Mouse (Mus musculus): ENCODE measurements around the gene Alg9. TPM values are rescaled to one million over a fixed set of nuclear protein-coding genes. Genes with fewer than 3 reads are reported as not detected.

Alg9 gene
- polyA plus RNA-seq, 1 experiment, result 18.0 TPM

DNA sequence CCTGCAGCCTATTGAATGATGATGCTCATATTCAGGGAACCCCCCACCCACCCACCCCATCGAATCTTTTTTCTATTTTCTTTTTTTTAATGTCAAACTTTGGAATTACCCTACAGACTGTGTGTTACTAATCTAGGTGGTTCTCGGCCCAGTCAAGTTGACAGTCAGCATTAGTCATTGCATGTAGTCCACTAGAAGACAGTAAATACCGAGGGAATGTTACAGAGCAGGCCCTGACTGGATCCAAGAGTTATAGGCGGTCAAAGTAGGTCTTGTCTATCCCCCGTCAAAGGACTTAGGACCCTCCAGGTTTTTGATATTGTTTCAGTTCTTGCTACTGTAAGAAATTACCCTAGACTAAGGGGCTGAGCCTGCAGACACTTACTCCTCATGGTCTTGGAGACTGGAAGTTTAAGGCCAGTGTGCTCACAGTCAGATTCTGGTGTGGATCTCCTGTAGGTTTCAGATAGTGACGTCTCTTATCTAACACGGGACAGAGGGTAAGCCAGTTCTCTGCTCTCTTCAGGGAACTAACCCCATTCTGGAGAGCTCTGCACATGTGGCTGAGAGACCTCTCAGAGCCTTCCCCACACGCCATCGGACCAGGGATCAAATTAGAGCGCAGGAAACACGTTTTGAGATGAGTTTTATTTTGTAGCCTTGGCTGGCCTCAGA, 49.1 kb downstream of the Alg9 start:
- TF ChIP-seq GATA1 (IDR thresholded peaks at IDR 0.05; ENCODE audit: low read length), result no peak

GRCm38 (mm10) chr9:50831514-50831913, 56.7 kb downstream of the Alg9 start:
- TF ChIP-seq GATA1 (IDR thresholded peaks at IDR 0.05; ENCODE audit: low read length), result no peak

DNA sequence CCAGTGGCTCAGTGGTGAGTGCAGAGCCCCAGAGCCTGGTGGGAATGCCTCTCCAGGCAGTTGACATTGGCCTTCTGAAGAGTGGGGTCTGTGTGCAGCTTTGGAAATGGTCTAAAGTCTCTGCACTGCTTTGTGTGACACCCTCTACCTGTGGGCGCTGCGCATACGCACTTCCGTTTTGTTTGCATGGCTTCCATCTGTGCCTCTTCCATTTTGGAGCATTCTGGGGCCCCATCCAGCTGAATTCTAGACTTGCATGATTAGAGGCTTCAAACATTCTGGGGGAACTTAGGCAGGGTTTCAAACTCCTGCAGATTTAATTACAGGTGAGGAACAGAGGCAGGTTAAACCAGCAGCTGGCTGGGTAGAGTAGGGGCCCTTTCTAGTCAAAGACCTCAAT, 57.3 kb downstream of the Alg9 start:
- no peak for TF ChIP-seq GATA1 (IDR thresholded peaks at IDR 0.05; ENCODE audit: low read length)

- TF ChIP-seq GATA1 (IDR thresholded peaks at IDR 0.05; ENCODE audit: low read length), result no peak
Measured at GRCm38 (mm10) chr9:50833786-50834185, 59.0 kb downstream of the Alg9 start.

GRCm38 (mm10) chr9:50835068-50835705, 60.4 kb downstream of the Alg9 start:
- no peak for TF ChIP-seq GATA1 (IDR thresholded peaks at IDR 0.05; ENCODE audit: low read length)

GRCm38 (mm10) chr9:50836097-50836496, 61.3 kb downstream of the Alg9 start:
- no peak for TF ChIP-seq GATA1 (IDR thresholded peaks at IDR 0.05; ENCODE audit: low read length)

DNA sequence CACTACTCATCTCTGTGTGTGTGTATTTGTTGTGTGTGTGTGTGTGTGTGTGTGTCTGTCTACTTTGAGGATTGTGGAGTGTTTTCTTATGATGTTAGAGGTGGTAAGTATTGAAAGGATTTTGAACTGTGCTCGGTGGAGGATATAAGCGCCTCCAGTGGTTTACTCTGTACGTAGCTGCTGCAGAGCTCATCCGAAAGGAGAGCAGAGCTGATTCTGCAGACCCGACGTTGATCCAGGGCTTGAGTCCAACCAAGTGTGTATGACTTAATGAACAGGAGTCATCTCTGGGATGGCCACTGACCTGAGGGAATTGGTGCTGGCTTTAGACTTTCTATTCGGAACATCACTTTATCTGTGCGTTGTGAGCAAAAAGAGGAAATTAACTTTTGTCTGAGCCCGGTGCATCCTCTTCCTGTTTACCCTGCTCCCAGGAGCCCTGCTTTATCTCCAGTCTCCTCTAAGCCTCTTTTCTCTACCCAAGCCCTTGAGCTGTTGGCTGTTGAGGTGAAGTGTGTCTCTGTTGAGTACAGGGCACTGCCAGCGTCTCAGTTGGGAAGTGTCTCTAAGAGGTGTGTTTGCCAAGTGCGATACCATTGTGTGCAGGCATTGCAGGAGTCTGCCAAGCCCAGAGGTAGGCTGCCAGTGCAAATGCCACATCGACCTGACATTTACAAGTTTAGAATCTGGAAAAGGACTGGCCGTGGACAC, 66.4 kb downstream of the Alg9 start:
- no peak for TF ChIP-seq GATA1 (IDR thresholded peaks at IDR 0.05; ENCODE audit: low read length)

- TF ChIP-seq GATA1 (IDR thresholded peaks at IDR 0.05; ENCODE audit: low read length), result no peak
Measured at GRCm38 (mm10) chr9:50845081-50845480, 70.3 kb downstream of the Alg9 start, which contains the start of gene Ppp2r1b. TSS of gene Ppp2r1b (plus strand) at chr9:50845301.

DNA sequence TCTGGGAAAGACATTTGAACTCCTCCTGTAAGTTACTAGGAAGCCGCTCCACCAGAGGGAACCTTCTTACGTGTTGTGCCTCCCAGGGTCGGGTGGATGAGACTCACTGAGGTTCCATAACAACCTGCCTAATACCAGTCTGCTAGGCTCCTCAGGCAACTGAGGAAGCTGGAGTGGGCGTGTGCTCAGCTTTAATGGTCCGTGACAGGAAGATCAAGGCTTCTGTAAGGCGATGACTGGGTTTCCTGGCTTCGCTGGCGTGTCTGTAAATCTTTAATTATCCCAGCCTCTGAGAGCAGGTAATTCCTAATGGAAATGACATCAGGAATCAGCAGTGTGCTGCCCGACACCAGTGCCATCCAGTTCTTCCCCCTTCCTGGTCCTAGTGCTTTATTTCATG, 70.7 kb downstream of the Alg9 start:
- no peak for TF ChIP-seq GATA1 (IDR thresholded peaks at IDR 0.05; ENCODE audit: low read length)

- no peak for TF ChIP-seq GATA1 (IDR thresholded peaks at IDR 0.05; ENCODE audit: low read length)
Measured at GRCm38 (mm10) chr9:50847133-50847532, 72.3 kb downstream of the Alg9 start.

DNA sequence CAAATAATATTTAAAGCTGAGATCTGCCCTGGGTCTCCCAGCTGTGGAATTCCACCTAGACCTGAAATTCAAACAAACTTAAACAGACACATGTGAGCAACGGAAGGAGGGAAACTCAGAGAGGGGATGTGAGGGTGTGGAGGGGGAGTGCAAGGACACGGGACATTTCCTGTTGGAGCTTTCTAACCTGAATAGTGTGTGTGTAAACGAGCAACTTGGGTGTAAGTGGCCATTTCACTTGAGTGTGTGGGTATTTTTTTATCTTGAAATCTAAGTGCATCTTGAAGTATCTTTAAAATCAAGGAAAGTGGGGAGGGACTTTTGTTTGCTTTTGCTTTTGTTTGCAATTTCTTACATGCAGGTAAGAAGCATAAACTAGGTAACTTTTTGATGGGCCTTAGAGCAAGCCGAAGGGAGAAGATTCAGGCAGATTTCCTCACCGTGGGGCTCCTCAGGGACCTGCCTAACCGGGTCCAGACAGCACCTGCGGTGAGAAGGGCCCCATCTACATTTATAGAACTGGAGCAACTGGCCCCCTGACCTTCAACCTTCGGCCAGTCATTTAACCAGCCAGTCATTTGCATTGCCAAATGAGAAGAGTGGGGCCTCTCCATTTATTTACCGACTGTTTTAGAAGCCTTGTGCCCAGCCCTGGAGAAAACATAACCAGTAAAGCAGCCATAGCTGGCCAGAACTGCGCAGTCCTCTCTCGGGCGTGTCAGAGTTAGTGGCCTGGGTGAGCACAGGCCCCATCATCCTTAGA, 73.0 kb downstream of the Alg9 start:
- no peak for TF ChIP-seq GATA1 (IDR thresholded peaks at IDR 0.05; ENCODE audit: low read length)

- TF ChIP-seq GATA1 (IDR thresholded peaks at IDR 0.05; ENCODE audit: low read length), result no peak
Measured at GRCm38 (mm10) chr9:50848821-50849220, 74.0 kb downstream of the Alg9 start.

DNA sequence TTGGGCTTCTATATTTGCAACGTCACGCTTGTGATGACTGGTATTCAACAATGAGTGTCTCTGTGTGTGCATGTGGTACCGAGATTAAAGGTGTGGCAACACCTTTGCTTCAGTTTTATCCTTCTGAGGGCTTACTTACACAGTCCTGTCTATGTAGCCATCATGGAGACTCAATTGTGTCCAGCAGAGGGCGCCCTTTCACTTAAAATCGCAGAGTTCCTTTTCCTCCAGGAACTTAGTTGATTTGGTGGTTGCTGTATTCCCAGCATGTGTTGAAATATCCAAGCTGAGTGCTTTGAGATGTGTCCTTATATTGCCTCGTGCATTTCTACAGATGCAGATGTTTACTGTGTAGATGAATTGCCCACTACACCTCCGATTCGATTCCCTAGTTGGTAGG, 74.4 kb downstream of the Alg9 start:
- TF ChIP-seq GATA1 (IDR thresholded peaks at IDR 0.05; ENCODE audit: low read length), result no peak

GRCm38 (mm10) chr9:50849755-50850154, 74.9 kb downstream of the Alg9 start:
- TF ChIP-seq GATA1 (IDR thresholded peaks at IDR 0.05; ENCODE audit: low read length), result no peak

DNA sequence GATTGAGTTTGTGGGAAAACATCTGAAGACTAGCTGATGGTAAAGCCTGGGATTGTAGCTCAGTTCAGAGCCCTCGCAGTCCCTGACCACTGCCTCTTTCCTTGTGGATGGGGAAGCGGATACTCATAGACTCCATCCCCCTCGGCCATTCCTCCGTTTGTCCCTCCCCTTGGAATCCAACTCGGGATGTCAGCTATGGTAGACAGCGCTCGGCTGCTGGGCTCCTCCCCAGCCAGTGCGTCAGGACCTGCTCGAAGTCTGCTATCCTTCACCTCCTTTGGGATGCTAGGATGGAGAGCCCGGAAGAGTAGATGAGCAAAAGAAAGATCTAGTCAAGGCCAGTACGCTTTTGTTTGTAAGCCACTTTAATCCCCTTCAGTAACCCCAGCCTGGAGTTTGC, 75.5 kb downstream of the Alg9 start:
- TF ChIP-seq GATA1 (IDR thresholded peaks at IDR 0.05; ENCODE audit: low read length), result no peak

DNA sequence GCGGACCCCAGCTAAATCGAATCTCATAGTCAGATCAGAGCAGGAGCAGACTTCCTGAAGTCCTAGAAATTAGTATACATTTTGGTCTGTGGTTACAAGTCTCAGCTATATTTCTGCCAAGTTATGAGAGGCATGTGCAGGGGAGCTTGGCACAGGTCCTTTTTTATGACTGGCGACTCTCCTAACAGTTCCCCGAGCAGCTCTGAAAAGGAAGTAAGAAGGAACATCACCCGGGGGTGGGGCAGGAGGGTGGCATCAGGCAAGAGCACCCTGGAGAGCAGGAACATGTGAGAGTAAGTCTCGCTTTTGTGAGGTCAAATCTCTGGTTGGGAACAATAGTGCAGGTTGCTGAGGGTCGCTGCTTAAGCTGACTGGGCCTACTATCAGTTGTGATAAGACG, 75.9 kb downstream of the Alg9 start:
- no peak for TF ChIP-seq GATA1 (IDR thresholded peaks at IDR 0.05; ENCODE audit: low read length)

Measured in G1E-ER4 (cell line).